Mouse (Mus musculus): ENCODE measurements around the gene Kif9.

Kif9 gene

GRCm38 (mm10) chr9:110529002-110529737 is 52.4 kb downstream of the Kif9 start:
- DNase-seq (ENCODE audit: low read depth), result no peak

GRCm38 (mm10) chr9:110530650-110531049 is 53.9 kb downstream of the Kif9 start:
- peak; percentile 84 for DNase-seq (ENCODE audit: low read depth)

GRCm38 (mm10) chr9:110531151-110531791 is 54.5 kb downstream of the Kif9 start:
- peak; percentile 68 for DNase-seq (ENCODE audit: low read depth)

GRCm38 (mm10) chr9:110531914-110532489 is 55.2 kb downstream of the Kif9 start:
- DNase-seq (ENCODE audit: low read depth), result peak; percentile 96

- DNase-seq (ENCODE audit: low read depth), result peak; percentile 37
Observed at GRCm38 (mm10) chr9:110532538-110533291, 56.0 kb downstream of the Kif9 start, which contains the start of gene Setd2. Gene Setd2 (plus strand): TSS chr9:110532597.

- DNase-seq (ENCODE audit: low read depth), result peak; percentile 27
Observed at GRCm38 (mm10) chr9:110533645-110534044, 56.9 kb downstream of the Kif9 start.

GRCm38 (mm10) chr9:110535114-110535513 is 58.4 kb downstream of the Kif9 start:
- DNase-seq (ENCODE audit: low read depth), result peak; percentile 23

- DNase-seq (ENCODE audit: low read depth), result no peak
Observed at GRCm38 (mm10) chr9:110536636-110537035, 59.9 kb downstream of the Kif9 start.

GRCm38 (mm10) chr9:110538511-110538910 is 61.8 kb downstream of the Kif9 start:
- DNase-seq (ENCODE audit: low read depth), result peak; percentile 51

GRCm38 (mm10) chr9:110541988-110542387 is 65.2 kb downstream of the Kif9 start:
- peak; percentile 43 for DNase-seq (ENCODE audit: low read depth)

GRCm38 (mm10) chr9:110548261-110548660 is 71.5 kb downstream of the Kif9 start:
- no peak for DNase-seq (ENCODE audit: low read depth)

GRCm38 (mm10) chr9:110568309-110568708 is 91.6 kb downstream of the Kif9 start:
- peak; percentile 46 for DNase-seq (ENCODE audit: low read depth)
